Mouse (Mus musculus) frontal cortex, postnatal 14 days (tissue): ENCODE measurements around the gene Mospd3.
"Not testable (repeated sequence)": the region's sequence is repeated elsewhere in the genome, so short reads cannot be mapped to it uniquely, and the experiment has no call there.

Experiments
- DNase-seq, 2 experiments: peaks; one replicate each; pipeline ENCODE4 v3.0.0; 2022; ENCODE audit warnings: low spot score in 2 of 2

The Mospd3 gene

DNA sequence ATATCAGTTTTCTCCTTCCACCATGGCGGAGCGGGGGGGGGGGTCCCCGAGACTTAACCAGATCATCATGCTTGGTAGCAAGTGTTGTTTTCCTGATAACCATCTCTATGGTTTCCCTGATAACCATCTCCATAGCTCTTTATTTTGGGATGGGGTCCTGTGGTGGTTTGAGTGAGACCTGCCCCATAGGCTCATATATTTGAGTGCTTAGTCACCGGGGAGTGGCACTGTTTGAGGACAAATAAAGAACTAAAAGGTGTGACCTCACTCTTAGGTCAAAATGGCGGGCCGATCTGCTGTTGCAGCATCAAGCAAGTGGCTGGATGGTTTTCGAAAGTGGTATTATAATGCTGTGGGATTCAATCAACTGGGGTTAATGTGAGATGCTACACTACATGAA lies 14.5 kb upstream of the Mospd3 start:
- DNase-seq, result no peak

DNA sequence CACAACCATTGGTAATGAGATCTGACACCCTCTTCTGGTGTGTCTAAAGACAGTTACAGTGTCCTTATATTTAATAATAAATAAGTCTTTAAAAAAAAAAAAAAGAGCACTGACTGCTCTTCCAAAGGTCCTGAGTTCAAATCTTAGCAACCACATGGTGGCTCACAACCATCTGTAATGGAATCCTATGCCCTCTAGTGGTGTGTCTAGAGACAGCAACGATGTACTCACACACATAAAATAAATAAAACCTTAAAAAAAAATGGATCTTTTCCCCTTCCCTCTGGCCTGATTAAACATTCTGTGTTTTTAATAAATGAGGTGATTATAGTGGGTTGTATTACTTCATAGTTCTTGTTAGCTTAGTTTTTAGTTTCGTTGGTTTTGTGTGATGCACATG lies 14.1 kb upstream of the Mospd3 start:
- DNase-seq, result not testable (repeated sequence)

DNA sequence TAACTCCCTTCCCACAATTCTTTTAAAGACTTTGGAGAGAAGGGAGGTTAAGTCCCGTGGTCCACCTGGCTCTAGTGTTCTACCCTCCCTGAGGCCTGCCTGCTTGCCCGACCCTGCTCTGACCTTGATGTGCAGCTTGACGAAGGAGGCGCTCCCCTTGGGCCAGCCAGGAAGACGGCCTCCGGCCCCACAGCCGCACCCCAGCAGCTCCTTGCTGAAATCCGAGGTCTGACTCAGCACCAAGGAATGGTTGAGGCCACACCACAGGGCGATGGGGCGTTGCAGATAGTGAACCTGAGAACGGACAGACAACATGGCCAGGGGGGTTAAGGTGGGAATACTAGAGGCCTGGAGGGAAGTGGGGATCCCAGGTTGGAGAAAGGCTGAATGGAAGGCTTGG lies 12.7 kb upstream of the Mospd3 start, which contains the start of gene Pcolce:
Gene Pcolce, minus strand, starts transcription at position 235 of the 400 bp plus-strand sequence.
- no peak for DNase-seq

DNA sequence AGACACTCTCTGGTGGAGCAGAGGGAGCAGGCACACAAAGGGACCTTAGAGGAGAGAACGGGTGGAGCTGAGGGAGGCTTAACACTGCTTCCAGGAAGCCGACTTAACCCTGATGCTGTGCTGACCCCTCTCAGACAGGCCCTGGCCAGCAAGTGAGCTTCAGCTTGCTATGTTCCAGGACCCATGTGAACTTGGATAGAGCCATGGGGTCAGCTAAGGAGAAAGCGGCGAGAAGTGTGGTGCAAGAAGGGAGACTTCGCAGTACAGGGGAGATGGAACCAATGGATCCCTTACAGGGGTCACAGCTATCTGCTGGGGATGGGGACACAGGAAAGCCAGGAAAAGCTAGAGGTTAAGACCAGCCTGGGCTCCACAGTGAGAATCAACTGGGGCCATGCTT lies 12.2 kb upstream of the Mospd3 start:
- no peak for DNase-seq

DNA sequence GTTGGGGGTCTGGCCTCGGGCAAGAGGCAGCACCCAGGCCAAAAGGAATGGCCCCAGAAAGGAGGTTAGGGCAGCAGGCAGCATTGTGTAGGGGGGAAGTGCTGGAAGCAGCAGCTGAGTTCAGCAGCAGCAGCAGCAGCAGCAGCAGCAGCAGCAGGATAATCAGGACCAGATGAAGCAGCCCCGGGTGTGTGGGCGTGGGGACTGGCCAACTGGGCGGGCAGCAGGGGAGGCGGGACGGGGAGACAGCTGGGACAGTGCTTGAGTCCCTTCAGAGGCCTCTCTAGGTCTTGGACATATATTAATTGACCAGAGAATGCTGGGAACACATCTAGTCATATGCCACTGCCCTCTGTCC lies 10.4 kb upstream of the Mospd3 start:
- no peak for DNase-seq

DNA sequence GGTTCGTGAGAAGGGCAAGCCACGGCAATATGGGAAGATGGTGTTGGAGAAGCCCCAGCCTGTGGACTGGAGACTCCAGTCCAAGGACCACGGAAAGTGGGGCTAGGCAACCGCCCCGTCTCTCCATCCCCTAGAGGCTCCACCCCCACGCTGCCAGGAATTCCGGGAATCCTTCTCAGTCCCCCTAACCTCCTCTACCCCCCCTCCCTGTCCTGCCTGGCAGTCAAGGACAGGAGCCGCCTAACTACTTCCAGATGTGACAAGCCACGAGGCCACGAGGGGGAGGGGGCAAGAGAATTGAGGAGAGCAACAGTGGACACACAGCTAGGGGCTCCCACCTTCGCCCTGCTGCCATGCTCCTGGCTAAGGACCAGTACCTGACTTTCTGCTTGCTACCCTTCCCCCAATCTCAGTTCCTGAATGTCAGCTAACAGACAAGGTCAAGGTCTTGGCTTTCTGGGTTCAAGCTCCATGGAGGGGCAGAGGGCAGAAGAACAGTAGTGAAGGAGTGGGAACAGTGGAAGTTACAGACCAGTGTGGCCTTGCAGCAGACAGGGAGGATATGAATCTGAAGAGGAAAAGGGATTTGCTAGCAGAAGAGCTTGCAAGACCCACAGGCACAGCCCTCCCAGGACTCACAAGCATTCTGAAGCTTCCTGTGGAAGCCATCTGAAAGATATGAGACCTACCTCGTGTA lies 9.8 kb upstream of the Mospd3 start:
- DNase-seq, result no peak

DNA sequence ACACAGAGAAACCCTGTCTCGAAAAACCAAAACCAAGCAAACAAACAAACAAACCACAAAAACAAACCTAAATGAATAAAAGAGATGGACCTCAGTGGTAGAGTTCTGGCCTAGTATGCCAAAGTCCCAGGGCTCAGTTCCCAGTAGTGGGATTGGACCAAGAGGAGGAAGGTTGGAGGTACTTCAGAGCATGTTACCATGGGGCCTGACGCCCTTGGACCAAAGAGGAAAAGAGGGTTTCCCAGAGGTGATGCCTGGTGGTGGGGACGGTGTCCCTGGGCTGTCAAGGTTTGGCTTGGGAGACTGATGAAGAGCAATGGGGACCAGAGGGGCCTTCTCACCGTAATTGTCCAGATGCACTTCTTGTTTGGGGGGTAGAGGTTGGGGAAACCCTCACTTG lies 9.2 kb upstream of the Mospd3 start:
- DNase-seq, result no peak

DNA sequence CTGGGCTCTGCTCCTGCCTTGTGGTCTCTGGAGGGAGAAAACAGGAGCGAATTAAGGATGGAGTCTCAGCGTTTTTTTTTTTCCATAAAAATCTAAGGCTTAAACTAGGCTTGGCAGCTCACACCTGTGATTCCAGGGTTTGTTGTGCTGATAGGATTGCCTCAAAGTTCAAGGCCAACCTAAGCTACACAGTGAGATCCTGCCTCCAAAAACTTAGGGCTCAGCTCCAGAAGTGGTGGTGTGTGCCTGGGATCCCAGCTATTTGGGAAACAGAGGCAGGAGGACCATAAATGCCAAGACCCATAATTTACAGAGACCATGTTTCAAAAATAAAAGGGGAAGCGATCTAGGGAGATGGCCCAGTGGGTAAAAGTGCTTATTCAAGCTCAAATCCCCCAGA lies 8.4 kb upstream of the Mospd3 start:
- DNase-seq, result no peak

DNA sequence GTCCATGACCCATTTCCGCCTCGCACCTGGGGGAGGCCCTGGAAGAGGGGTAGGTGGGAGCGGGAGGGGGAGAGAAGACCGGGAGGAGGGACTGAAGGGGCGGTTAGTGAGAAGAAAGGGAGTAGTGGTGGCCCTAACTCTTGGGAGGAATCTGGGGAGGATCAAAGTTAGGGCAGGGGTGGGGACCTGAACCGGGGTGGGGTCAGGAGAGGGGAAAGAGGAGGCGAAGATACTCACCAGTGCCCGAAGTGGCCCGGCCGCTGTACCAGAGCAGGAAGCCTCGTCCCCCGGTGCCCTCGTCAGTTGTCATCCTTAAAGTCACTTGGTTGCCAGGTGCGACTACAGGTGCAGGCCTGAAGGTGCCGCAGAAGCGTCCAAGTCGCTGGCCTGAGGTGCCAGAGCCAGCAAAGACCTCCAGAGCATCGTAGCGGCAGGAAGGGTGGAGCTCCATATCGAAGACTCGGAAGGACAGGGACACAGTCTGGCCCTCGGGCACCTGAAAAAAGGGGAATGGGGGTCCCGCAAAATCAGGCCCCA lies 7.9 kb upstream of the Mospd3 start:
- no peak for DNase-seq

DNA sequence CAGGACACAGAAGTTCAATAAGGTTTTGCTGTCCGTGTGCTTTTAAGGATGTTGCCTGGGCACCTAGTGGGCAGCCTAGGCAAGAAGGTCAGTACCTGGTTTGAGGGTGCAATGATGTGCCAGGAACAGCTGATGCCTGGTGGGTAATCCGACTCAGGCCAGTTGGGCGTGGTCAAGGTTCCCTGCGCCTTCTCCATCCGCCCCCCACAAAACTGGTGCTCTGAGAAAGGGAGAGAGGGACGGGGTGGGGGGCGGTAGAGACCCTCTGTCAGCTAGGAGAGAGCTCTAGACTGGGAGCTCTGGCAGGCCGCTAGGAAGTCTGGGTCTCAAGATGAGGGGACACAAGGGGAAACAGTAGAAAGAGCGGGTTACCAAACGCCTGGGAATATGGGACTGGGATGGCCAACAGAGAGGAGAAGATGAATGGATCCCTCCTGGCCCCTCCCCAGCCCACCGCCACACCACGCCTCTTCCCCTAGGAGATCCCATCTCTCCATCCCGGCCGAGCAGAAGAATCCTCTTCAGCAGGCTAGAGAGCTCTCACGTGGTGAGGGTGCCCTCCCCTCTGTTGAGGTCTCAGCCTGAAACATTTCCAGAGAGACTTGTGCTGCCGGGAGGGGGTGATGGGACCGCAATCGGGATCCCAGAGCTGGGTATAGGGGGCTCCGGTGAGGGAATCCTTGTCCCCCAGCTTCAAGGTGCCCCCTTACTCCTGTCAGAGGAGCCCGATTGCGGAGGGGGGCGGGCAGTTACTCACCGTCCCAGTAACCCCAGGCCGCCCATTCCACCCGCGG lies 7.2 kb upstream of the Mospd3 start:
- DNase-seq, result no peak

DNA sequence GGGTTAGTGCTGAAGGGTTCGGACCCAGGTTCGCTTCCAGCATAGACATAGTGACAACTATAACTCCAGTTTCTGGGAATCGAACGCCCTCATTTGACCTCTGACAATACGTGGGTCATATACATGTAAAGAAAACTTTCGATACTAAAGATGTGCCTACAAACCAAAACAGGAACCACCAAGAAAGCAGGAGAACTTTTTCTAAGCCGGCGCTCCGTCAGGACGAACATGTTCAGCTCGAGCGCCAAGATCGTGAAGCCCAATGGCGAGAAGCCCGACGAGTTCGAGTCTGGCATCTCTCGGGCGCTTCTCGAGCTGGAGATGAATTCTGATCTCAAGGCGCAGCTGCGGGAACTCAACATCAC lies 489 bp upstream of the Mospd3 start:
- DNase-seq, result no peak

DNA sequence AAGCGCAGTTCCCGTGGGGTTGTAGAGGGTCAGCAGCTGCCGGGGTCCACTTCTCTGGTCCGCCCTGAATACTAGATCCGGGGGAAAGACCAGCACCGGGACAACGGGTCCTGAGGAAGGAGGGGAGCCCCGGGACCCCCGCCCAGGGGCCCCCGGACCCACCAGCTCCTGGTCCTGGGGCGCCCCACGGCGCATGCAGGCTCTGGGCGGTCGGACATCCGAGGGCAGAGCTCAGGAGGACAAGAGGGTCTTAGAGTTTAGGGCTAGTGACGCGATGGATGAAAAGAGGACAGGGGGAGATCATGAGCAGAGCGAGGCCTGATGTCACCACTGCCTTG lies 608 bp downstream of the Mospd3 start:
- peak in 1 of 2 experiments; percentile 27 for DNase-seq

DNA sequence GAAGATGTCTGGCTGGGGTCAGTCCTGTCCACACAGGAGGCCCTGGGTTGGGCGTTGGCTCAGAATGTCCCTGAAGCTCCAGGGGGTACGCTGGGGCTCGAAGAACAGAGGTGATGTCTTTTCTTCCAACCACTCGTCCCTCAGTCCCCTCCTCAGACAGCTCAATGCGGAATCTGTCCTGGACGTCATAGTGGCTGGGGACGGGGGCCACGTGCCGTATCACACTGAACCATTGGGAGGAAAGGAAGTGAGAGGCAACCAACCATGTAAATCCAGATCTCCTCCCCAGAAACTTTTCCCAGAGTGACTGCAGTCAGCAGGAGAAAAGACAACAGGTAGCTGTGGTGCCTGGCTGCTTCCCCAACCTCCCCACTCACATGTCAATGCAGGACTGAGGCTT lies 1.3 kb downstream of the Mospd3 start:
- no peak for DNase-seq

DNA sequence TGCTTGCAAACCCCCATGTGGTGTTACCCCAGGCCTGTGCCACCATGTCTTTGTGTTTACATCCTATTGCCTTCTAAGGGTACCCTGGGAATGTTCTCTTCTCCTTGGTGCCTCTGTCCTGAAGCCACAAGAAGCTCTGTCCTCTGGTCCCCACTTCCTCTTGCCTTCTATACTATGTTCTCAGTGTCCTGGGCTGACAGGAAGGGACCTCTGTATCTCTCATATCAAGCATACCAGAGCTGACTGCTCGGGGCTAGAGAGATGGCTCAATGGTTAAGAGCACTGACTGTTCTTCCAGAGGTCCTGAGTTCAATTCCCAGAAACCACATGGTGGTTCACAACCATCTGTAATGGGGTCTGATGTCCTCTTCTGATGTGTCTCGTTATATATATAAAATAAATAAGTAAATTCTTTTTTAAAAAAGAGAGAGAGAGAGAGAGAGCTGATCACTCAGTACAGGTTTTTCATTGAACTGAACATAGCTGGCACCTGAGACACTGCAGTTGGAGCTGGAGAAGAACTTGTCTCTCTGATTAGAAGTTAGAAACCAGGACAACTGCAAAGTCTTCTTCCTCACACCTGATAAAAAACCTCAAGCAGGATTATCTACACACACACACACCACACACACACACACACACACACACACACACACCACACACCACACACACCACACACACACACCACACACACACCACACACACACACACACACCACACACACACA lies 2.6 kb downstream of the Mospd3 start:
- DNase-seq, result no peak

DNA sequence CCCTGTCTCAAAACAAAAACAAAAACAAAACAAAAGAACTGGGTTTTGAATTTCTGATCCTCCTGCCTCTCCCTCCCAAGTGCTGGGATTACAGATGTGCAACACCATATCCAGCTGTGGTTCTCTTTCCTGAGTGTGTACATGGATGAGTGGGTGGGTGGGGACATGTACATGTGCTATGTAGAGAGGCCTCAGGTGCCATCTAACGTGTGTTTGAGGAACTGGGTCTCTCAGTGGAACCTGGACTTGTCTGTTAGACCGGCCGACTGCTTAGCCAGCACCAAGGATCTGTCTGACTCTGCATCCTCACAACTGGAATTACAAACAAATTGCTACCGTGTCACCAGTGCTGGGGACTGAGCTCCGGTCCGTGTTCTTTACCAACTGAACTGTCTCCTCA lies 3.2 kb downstream of the Mospd3 start:
- no peak for DNase-seq

DNA sequence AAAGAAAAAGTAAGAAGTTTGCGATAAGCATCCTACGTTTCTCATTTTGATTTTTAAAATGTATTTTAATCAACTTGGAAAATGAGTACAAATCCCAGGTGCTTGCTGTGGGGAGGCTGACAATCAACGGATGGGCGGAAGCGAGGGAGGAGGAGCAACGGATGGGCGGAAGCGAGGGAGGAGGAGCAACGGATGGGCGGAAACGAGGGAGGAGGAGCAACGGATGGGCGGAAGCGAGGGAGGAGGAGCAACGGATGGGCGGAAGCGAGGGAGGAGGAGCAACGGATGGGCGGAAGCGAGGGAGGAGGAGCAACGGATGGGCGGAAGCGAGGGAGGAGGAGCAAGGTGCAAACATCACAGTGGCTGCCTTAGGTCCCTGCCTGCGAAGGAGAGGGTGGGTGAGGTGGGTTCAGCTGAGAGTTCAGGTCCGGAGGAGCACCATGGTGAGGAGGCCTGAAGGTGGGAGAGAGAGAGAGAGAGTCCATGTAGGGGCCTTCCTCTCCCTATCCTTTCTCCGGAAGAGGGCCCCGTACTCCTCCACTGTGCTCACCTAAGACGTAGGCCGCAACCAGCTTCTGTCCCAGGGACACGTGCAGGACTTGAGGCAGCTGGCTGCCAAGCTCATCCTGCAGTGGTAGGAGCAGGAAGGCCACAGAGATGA lies 4.1 kb downstream of the Mospd3 start:
- DNase-seq, result no peak

DNA sequence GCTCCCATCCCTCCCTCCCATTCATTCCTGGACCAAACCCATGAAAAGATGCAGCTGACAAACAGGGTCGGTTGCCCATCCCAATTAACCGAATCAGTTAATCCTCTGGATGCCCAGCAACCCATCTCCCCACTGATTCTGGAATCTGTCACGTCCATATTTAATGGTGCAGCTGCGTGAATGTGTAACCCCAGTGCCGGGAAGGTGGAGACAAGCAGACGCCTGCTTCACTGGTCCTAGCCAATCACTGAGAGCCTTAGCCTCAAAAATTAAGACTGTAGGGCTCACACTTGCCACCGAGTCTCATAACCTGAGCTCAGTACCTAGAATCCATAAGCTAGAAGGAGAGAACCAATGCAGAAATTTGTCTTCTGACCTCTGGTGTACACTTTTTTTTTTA lies 4.9 kb downstream of the Mospd3 start:
- no peak for DNase-seq

DNA sequence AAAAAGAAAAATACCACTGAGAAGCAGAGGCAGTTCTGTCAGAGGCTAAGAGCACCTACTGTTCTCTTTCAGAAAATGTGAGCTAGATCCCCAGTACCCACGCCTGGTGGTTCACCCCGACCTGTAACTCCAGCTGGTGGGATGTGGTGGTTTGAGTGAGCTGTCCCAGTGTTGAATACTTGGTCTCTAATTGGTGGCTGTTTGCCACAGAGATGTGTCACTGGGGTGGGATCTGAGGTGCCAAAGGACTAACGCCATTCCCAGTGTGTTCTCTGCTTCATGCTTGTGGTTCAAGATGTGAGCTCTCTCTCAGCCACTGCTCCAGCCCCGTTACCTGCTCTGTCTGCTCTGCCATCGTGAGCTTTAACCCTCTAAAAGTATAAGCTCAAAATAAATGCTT lies 10.4 kb downstream of the Mospd3 start:
- no peak for DNase-seq

DNA sequence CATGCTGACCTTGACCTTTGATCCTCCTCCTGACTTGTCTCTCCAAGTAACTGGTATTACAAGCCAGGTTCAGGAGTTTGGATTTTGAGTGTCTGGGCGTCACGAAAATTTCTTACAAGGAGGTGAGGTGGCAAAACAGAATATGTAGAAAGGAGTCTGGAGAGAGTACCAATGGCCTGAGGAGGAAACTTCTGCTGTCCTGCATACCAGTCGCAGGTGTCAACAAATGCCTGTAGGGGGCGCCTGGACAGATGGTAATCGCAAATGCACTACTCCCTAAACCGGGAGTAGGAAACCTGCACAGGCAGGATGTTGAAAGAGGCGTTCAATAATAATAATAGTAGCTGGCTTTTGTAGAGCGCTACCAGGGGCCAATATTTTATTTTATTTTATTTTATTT lies 15.9 kb downstream of the Mospd3 start:
- DNase-seq, result peak in 1 of 2 experiments; percentile 52

DNA sequence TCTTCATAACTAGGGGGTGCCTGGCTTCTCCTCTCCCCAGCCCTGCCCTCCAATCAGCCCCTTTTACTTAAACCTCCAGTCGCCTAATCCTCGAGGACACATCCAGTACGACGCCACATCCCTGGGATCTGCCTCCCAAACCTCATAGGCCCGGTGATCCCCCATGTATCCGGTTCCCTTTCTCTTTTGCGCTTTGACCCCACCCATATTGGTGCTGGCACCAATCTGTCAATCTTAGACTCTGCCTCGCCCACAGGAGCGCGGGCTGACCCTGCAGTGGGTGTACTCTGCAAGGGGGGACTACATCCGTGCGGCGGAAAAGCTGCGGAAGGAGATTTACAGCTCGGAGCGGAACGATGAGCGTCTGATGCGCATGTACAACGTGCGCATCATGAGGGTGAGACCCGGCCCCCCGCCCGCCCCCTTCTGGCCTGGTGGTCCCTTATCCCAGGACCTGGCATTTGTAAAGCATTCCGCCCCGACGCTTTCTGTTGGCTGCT lies 17.1 kb downstream of the Mospd3 start:
- DNase-seq, result peak; percentile 48 to 66

DNA sequence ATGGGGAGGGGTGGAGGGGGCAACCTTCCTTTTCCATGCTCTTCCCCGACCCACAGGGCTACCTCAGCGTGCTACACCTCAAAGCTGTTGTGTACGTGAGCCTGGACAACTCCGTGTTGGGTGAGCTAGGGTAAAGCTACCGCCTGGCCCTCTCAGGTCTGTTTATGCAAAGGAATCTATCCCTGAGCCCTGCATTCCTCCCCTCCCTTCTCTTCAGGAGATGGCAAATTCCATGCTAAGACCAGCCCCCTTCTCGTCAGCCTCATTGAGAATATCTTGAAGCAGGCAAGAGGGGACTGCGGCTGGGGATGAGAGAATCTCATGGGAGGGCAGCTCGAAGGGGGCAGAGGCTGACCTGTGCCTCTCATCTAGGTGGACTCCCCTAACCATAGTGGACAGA lies 18.2 kb downstream of the Mospd3 start:
- no peak for DNase-seq

DNA sequence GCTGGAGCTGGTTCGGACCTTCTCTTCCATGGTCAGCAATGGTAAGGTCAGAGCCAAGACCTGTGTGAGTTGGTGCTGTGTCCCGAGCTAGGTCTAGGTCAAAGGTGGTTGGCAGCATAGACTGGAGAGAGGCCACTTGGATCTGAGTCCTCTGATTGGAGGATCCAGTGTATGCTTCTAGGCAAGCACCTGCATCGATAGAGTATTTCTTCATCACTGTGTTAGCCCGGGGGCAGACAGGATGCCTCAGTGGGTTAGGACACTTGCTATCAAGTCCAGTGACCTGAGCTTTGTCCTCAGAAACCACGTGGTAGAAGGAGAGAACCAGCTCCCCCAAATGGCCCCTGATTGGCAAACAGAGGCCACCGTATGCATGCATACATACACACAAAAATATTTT lies 20.6 kb downstream of the Mospd3 start:
- DNase-seq, result no peak
